Mouse (Mus musculus) left cerebral cortex, adult 11 months (tissue): ENCODE data around the gene Vasp.

Source experiments
- DNase-seq: peaks from one replicate; pipeline ENCODE4 v3.0.0; 2022; ENCODE audit warnings: low spot score

The Vasp gene

DNA sequence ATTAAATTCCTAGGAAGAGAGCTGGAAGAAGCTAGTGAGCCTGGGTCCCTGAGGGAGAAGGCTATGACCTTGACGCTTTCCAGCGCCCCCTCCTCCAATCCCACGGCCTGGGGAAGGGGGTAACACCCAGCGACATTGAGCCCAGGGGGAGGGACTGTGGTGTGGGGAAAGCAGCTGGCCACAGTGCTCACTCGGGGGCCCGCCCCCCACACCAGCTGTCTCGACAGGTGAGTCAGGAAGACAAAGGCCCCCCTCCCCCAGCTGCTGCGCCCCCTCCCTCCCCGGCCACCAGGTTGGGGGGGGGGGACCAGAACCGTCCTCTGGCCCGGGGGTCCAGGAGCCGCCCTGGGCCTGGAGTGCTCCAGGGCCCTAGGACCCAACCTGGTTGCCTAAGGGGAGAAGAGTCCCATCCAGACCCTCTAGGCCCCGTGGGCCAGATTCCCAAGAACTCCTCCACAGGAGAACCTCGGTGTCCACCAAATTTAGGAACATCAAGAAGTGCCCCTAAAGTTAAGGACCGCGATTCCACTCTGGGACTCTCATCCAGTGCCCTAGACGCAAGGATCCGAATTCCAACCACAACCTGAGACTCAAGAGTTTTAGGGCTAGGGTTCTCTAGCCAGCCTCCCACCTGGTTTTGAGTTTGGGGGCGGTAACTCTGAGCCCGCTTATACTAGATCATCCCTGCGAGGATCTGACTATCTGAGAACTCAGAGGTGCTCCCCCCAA lies 944 bp downstream of the Vasp start:
- no peak for DNase-seq

- DNase-seq: no peak
Observed at GRCm38 (mm10) chr7:19269721-19270441, 1.7 kb downstream of the Vasp start.

DNA sequence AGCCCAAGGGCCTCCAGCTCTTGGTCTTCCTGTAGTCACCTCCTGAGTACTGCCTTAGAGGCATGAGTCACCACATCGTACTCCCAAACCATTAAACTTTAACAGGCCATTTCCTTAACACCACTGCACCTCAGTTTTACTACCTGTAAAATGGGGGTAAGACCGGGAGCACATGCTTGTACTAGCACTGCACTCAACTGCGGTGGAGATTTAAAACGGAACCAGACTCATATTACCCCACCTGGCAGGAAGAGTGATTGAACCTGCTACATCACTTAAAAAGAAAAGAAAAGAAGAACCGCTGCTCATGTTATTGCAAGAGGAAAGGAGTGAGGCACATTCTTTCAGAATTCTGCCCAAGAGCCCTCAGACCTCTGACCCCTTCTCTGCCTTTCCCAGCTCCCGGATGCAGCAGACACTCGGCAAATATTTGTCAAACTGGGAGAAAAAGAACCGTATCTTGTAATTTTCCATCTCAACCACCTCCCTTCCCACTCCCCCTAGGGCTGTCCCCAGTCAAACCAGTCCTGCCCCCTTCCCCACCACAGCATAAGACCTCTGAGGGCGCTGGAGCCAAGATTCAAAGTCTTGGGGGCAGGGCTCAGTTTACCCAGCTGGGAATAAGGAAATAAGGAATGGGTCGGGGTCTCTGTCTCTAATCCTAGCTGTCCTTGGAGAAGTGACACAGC lies 2.5 kb downstream of the Vasp start:
- DNase-seq: no peak

DNA sequence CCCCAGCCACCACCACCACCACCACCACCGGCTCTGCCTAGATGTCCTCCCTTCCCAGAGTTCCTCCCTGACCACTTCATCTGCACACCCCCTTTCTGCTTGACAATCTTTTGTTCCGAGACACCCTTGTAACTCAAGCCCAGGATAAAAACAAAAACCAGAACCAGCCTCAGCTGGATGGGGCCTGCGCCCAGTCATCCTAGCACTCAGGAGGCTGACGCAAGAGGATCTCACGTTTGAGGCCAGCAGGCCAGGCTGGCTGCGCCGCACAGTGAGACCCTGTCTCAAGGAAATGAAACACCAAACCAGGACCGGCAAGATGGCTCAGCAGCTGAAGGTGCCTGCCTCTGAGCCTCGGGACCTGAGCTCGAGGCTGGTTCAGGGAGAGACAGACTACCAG lies 4.6 kb downstream of the Vasp start:
- no peak for DNase-seq

GRCm38 (mm10) chr7:19265928-19266822 lies 5.4 kb downstream of the Vasp start:
- DNase-seq: no peak

- no peak for DNase-seq
Observed at GRCm38 (mm10) chr7:19265147-19265546, 6.5 kb downstream of the Vasp start.

GRCm38 (mm10) chr7:19258336-19258735 lies 13.3 kb downstream of the Vasp start:
- DNase-seq: no peak

DNA sequence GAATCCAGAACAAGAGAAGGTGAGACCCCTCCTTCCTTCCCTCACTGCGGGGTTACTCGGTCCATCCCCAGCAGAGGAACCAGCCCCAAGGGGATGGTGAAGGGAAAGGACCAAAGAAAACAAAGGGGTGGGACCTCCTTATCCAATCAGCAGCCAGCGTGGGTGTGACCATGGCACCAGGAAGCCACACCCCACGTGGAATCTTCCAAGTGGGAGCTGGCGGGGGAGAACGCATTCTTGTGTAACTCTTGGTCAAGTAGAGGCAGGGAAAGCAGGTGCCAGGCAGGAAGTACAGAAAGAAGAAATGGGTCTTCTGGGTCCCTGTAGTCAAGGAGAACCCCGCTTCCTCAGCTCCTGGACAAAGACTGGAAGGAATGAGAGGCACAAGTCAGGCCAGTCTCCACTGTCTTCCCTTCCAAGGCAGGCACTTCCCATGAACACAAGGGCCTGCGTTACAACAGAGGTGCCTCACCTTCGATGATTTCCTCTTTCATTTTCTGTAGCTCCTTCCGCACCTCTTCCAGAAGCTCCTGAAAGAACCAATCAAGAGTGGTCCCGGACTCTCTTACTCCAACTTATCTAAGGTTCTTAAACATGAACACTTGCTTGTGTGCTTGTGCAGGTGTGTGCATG lies 14.1 kb downstream of the Vasp start:
- peak; percentile 67 for DNase-seq

- no peak for DNase-seq
Observed at GRCm38 (mm10) chr7:19256567-19256966, 15.1 kb downstream of the Vasp start.

GRCm38 (mm10) chr7:19255395-19255794 lies 16.2 kb downstream of the Vasp start:
- DNase-seq: no peak

DNA sequence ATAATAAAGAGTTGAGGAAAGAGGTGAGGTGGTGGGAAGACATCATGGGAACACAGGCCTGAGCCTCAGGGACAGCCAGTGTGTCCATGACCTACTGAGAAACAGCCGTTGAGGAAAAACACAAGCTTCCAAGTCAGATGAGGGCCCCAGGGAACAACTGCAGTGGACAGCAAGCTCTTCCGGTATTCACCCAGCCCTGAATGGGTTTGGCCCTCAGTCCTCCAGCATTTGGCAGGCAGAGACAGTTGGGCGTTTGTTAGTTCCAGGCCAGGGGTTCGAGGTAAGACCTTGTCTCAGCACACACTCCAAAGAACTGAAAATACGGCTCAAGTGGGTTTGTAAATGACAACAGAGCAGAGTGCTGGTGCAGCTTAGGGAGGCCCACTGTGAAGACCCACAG lies 18.2 kb downstream of the Vasp start:
- no peak for DNase-seq

DNA sequence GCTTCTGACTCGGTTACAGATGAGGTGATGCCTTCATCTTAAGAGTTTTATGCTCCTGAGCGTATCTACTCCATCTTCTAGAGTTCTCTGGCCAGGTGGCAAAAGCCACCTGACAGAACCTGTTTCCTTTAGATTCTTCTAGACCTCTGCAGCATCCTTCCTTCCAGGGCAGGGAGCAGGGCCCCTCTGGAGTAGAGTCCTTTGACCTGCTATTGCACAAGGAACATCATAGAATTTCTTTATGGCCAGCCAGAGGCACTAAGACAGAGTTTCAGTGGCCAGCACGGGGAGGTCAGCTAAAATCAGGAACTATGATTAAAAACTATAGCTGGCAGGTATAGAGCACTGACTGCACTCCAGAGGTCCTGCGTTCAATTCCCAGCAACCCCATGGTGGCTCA lies 19.5 kb downstream of the Vasp start:
- DNase-seq: no peak

GRCm38 (mm10) chr7:19247511-19247910 lies 24.1 kb downstream of the Vasp start:
- DNase-seq: no peak

DNA sequence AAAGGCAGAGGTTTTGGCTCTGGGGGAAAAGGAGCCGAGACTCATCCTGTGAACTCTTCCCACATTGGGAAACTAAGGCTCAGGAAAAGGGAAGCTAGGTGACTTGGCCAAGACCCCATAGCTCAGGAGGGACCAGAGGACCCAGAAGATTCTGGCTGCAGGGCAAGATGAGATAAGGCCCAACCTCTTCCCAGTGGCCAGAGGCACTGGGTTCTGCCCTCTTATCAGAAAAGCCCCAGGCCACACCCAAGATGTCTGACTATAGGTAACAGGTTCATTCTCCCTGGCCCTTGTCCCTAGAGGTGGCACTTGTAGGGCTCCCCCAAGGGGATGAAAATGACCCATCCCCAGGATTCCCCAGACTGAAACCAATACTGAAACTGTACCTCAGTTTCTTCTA lies 24.8 kb downstream of the Vasp start:
- DNase-seq: no peak

GRCm38 (mm10) chr7:19245083-19245482 lies 26.5 kb downstream of the Vasp start:
- no peak for DNase-seq

DNA sequence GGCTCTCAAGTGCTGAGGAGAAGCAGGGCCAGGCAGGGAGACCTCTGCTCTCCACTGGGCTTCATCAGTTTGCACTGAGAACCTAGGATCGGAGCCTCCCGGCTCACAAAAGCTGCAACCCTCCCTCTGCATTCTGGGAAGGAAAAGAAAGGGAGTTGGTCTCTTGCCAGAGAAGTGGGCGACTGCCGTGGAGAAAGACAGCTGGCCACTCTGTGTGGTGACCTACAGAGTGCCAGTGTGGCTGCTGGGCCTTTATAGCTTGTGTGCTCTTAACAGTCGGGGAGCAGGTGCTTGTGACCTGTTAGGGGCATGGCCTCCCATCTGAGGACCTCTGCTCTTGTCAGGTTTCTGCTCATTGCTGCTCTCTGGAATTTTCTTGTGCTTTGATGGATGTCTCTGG lies 27.8 kb downstream of the Vasp start:
- no peak for DNase-seq

DNA sequence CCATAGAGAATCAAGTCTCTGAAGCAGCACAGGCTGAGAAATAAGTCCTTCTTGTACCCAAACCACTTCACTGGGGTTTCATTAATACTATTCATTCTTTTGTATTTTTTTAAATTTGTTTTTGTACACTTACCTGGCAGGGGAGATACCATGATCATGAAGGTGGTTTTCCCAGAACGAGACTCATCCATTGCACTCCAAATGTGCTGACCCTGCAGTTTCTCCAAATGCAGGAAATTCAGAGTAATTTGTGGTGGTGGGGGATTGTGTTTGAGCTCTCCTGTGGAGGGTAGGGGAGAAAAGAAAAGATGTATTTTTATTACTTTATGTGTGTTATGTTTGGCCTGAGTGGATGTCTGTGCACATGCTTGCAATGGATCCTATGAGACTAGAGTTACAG lies 29.6 kb downstream of the Vasp start:
- DNase-seq: no peak

- no peak for DNase-seq
Observed at GRCm38 (mm10) chr7:19240905-19241463, 30.6 kb downstream of the Vasp start.

DNA sequence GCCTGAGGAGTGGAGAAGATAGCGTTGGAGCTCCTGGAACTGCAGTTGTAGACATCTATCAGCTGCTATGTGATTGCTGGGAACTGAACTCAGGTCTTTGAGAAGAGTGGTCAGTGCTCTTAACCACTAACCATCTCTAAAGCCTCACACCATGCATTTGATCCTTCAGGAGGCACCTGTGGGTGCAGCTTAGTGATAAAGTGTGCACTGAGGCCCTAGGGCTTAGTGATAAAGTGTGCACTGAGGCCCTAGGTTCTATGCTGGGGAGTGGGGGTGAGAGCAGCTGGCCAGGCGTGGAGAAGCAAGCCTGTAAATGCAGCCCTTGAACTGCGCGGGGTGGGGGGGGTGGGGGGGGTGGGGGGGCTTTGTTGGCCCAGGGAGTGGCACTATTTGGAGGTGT lies 31.6 kb downstream of the Vasp start:
- no peak for DNase-seq

DNA sequence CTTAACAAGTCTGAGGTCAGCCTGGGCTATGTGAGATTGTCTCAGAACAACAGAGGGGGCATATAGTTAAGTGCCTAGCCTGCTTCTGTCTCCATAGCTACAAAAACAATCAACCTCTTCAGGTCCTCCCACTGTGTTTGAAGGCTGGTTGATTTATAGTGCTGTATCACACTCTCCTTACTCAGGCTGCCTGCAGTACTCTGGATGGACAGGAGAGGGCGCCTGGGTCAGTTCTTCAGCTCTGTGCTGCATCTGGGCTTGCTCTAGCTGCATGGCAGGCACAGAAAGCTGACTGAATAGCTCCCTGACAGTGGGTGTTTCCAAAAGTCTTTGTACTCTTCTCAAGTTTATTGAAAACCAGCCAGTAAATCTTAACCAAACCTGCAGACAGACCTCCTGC lies 32.2 kb downstream of the Vasp start:
- DNase-seq: peak; percentile 82

GRCm38 (mm10) chr7:19238344-19238743 lies 33.3 kb downstream of the Vasp start:
- DNase-seq: no peak
